Mouse (Mus musculus) cerebellum, adult 9-11 months (tissue): ENCODE data around the gene C8b.

Source experiments
- DNase-seq: peaks from one replicate; pipeline ENCODE4 v3.0.0; 2022

C8b gene

DNA sequence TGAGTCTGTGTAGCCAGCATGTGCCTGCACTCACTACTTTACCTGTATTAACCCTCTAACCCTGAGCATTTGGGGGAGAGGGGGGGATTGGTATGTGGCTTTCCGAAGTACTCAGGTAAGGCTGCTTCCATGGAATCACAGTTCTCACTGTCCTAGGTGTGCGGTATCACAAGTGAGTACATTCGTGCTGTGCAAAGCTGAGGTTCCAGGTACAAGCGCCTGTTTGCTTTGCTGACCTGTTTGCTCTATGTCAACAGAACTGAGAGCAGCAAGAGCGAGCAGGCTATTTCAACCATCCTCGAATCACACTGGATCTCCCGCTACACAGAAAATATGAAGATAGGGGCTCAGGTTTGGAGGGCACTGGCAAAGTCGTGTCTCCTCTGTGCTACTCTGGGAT is at the start of gene C8b:
C8b (plus strand) TSS at position 253 of the 400 bp plus-strand sequence.
- DNase-seq, result no peak

DNA sequence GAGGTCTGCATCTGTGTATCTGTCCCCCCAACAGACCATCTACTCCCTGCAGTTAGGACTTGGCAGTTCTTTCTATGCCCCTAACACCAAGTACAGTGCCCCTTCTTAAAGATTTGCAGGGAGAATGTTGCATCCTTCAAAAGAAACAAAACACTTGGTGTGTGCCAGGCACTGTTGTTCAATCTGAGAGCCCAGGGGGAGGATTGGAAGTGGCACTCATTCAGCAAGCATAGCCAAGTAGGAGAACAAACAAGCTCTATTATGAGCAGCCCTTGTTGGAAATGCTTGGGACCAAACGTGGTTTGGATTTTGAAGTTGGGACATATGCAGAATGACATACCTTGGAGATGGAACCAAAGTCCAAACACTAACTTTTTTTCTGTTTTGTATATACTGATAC is 49.6 kb upstream of the C8b start:
- no peak for DNase-seq

DNA sequence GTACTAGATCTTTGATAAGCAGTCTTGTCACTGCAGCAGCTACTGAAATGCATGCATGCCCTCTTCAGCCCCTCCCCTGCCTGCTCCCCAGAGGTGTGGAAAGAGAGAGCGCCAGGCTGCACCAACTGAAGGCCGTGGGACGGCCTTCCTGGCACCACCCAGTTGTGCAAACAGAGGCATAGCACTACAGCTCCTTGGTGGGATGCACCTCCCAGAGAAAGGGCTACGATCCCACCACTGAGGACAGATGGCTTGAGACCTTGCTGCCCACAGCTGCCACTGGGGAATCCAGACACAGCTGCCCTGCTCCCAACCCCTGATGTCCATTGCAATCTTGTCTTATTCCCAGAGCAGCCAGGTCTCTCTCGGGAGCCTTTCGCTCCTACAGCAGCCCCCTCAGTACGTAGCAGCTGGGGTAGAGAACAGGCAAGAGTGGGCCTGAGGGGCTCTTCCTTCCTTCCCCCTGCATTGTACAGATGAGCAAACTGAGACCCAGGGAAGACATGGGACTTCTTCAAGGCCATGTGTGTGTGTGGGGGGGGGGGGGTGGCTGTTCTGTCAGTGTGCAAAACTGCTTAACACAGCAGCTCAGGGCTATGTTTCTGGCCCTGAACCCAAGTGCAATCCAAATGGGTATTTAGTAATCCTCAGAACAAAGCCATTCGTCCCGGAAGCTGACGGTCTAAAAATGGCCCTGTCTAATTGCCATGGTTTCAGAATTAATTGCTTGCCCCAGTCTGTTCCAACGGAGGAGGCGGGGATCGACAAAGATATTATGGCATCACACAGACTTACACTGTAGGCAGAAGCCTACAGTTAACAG is 46.9 kb upstream of the C8b start:
- no peak for DNase-seq

DNA sequence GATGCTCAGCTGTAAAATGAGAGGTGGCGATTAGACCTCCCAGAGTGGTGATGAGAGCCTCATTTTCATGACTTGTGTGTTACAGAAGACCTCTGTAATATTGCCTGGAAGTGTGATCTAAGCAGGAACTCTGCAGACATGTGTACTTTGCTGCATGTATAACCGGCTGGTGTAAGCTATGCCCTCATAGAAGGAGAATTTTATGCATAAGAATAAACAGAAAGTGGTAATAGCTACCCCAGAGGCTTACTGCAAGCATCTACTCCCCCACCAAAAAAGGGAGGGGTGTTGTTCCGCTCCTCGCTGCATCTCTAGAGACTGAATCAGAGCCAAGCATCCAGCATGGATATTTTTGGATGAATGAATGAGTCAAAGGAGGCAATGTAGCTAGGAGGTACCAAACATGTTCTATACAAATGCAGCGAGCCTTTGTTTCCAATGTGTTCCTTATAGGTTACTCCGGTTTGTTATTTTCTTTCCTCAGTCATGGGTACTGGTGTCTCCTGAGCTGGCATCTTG is 42.5 kb upstream of the C8b start:
- DNase-seq, result no peak

DNA sequence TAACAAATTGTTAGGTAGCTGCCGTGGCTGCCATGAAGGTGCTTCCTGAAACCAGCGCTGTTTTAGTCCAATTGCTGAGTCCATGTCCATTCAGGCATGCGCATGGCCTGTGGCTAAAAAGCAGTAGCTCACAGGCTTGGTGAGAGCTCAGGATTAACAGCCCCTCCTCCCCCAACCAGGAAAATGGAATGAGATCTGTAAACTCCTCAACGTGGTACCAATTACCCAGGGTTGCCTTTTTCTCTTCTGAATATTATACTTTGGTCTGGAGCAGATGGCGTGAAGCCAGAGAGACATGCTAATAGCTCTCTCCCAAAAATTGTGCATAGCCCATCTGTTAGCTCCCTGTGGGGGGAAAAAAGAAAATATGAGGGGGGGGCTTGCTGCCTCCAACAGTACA is 41.9 kb upstream of the C8b start:
- DNase-seq, result no peak

DNA sequence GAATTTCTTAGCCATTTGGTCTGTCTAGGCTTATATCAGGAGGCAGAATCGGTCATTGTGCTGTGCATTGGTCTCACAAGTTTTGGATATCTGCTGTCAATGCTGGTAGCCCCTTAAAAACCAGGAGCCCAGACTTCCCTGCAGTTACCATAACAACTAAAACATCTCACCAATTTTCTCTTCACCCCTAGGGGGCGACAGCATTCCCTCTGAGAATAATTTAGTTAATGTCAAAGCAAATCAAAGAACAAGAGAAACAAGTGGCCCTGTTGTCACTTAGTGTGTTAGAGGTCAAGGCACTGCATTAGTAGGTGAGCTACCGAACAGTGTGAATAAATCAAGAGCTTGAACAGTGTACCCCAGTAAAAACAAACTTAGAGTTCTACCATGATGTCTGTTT is 40.4 kb upstream of the C8b start:
- no peak for DNase-seq

DNA sequence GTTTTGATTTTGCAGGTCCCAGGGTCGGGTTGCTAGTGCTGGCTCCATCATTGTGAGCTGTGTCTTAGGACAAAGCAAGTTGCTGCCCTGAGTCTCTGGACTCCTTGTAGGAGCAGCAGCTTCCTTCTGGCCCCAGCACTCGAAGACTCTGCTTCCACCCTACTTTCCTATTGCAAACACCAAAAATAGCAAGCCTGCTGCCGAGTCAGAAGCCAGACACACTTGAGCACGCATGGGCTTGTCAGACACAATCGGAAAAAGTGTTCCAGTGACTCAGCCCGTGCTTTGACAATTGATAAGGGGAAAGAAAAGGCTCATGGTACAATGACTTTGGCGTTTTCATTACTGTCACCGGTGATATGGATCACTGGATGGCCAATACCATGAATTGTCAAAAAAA is 36.9 kb upstream of the C8b start:
- DNase-seq, result no peak

DNA sequence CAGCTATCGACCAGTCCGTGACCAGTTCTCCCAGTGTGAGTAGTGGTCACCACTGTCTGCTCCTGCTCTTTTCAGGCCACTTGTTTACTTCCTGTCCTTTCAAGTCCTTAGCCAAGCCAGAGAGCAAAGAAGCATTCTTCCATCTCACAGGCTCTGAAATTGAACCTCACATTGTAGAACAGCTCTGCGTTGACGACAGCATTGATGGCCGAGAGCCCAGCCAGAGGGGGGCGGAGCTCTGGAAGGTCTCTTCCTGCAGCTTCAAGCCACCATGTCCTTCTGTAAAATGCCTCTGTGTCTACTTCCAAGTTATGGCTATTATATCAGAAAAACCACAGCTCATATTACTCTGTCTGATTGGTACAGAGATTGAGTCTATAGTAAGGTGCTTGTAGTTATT is 19.6 kb upstream of the C8b start:
- DNase-seq, result no peak

DNA sequence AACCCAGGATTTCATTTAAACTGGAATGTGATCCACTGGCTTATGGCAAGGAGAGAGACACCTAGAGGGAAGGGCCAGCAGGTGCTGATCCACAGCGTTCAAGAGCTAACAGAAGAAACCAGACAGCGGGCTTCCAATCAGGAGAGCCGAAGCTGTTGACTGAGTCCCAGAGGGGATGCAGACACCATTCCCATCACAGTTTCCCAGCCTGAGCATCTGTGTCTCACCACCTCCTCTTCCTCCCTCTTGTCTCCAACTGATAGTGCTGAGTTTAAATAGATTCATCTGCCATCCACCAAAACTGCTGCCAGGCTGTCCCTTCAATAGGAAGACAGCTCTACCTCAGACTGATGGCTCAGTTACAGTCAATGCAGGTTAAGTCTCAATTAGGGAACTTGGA is 12.0 kb upstream of the C8b start:
- DNase-seq, result no peak

DNA sequence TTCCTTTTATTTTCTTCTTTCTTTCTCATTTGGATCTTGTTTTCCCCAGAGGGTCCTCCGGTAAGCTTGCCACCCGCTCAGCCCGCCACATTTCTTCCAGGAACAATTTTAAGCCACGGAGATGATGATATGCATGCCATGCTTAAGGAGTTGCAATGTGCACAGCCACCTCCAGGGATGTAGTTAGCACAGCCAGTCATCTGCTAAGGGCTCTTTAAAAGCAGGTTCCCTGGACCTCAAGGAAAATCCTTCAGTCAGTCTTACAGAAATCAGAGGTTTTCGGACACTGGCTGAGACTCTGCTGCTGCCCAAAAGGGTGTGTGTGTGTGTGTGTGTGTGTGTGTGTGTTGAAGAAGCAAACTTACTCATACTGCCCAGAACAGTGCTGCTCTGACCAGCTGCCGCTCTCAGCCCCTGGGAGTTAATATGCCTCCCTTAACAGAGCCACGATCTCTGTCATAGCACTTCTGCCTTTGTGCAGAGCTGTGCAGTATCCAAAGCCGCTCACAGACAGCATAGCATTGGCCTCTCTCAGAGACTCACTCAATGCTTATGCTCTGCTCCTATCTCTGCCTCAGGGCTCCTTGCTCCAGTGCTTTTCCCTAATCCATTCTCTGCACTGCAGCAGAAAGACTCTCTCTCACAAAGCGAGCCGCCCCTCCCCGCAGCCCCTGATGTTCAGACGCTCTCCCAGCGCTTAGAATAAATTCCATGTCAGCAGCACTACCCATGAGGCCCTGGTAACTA is 5.1 kb upstream of the C8b start:
- no peak for DNase-seq

DNA sequence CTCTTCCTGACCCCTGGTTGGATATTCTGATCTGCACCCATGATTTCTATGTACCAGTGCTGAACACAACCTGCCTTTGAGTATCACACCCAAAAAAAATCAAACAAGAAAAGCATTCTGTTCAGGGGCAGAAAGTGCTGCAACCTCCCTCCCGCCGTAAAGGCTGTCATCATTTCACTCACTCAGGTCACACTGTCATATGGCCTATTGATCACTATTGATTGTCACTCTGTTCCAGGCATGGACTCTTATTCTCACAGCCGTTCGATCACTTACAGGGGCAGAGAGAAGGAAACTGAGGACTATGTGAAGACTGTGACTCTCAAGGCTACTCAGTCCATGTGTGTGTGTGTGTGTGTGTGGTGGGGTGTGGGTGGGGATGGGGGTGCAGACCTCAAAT is 2.1 kb downstream of the C8b start:
- no peak for DNase-seq

DNA sequence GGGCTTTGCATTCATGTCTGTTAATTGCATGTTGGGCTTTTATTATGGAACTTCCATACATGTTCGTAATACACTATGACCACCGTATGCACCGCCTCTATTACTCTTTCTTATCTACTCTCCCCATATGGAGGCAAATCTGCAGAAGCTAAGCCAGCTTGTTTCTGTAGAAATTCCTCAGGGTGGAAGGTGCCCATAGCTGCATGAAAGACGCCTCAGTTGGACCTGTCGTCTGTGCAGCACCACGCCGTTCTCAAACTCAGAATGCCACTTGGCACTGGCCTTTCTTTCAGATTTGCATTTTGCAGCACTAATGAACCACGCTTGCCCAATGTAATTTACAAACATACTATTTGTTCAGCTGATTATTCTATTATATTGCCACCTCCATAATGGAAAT is 3.5 kb downstream of the C8b start:
- no peak for DNase-seq

DNA sequence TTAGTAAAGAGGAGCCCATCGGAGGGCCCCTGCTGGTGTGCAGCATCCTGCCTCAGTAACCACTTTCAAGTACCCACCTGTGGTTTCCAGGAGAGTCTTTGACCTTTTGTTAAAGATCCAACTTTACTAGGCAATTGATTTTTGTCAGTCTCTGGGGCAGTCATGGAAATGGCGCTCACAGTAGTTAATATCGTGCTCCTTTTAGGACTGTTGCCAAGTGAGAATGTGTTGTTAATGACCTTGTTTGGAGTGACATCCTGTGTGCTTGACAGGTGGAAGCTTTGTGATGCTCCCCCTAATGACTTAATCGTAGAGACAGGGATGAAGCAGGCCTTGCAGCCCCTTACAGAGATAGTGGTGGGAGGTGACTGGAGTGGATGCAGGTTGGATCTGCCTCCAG is 4.2 kb downstream of the C8b start:
- no peak for DNase-seq

DNA sequence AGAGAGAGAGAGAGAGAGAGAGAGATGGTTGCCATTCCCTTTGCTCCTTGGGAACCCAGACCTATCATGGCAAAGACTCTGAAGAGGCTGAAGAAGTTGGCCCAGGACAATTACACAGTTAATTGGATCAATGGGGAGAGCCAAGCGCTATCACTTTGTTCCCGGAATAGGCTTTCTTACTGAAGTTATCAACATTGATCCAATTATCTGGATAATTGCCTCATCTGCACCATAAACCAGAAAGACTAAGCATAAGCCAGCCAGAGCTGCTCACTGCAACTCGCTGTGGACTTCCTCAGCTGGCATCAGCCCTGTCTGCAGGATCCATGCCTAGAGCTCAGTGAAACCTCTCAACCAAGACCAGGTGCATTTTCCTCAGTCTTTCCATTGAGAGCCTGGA is 9.5 kb downstream of the C8b start:
- no peak for DNase-seq

DNA sequence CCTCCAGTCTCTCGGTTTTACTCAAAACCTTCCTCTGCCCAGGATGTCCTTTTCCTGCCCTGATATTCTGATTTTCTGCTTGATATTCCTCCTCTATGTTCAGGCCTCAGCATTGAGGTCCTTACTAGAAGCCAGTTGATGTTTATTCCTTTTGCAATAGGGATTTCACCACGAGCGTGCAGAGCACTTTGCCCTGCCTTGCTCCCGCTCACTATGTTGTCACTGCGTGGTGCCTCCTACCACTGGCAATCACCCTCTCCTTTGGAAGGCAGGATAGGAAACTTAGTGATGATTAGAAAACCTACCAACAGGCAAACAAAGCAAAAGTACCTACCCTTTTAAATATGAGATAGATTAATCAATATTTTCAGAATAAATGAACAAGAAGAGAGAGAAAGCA is 13.3 kb downstream of the C8b start:
- DNase-seq, result no peak

DNA sequence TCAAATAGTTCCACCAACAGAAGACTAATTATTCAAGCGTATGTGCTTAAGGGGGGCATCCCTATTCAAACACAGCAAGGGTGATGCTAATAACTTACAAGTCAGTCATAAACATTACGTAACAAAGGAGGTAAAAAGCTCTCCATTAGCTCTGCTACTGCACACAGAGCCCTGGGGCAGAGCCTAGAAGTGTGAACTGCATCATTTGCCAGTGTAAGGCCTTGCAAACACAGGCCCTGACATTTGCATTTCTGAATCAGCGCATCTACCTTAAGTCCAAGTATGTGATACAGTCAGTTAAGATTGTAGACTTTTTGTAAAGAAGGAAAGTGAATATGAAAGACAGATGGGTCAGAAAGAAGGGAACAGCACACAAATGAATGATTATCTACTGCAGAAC is 15.3 kb downstream of the C8b start:
- no peak for DNase-seq

DNA sequence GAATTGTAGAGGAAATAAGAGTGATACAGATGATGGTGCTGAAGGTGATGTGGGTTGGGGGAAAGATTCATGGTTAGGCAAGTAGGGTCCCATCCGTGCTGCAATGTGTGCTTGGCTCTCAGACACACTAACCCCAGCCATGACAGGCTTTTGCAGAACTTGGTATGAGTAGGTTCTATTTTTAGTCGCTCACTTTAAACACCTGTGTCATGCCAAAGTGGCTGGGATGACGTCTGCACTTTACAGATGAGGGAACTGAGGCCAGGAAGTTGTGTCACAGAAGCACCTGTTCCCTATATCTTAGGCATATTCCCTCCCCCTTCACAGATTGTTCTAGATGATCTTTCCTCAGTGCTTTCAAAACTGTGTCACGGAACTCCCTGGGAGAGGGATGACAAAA is 16.2 kb downstream of the C8b start:
- DNase-seq, result no peak

DNA sequence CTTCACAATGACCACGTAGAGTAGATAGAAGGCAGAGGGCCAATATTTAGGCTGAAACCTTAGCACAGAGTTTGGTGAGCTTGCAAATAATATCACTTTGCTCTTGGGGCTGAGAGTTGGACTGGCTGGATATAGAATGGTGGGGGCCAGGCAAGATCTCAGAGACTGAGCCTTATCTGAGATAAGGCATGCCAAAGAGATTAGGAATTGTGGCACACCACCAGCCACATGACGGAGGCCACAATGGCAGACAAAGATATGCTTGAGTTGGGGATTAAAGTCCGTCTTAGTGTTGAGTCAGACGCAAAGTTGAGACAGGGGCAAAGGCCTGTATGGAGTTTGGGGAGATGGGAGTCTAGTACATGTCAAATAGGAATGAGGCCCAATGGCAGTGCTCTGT is 26.0 kb downstream of the C8b start:
- DNase-seq, result no peak

DNA sequence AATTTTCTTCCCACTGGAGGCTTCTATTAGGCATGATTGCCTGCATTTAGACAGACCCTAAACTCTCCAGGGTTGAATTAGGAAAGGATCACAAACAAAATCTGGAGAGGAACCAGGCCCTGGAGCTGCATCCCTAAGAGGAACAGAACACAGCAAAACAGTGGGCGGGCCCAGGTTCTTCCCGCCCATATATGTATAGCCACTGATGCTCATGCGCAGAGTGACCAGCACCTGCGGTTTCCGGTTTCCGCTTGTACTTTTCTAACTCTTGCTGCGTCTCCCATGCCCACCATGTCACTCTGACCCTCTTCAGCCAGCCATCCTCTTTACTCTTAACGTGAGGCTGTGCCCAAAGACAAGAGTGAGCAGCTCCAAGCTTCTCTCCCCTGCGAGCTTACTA is 32.8 kb downstream of the C8b start:
- DNase-seq, result no peak

DNA sequence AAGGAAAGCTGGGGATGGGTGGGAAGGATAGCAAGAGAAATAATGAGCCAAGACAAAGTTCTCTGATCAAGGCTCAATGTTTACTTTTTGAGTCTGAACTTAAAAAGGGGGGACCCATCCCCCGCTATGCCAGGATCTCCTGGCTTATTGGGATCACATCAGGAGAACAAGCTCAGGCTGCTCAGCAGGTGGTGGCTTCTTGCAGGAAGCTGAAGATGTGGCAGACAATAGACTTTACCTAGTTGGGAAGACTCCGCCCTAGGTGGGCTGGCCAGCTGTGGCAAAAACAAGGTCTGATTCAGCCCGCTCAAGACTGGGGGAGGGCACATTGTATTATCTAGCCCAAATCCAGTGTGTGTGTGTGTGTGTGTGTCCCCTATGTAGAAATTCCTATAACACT is 35.5 kb downstream of the C8b start:
- no peak for DNase-seq

DNA sequence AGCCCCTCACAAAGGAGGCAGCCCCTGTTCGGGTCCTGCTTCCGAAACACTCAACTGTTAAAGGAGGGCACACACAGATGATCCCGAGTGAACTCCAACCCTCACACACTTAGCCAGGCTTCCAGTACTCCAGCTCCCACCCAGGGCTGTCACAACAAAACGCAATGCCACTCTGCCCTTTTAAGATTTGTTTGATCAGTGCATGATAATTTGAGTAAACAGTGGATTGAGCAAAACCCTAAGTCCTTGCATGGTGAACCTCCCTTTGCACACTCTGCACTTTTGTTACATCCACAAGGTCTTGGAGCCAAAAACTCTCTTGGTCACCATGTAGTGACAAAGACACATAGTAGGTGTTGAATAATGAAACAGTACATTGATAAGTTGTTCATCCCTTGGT is 38.0 kb downstream of the C8b start:
- no peak for DNase-seq

DNA sequence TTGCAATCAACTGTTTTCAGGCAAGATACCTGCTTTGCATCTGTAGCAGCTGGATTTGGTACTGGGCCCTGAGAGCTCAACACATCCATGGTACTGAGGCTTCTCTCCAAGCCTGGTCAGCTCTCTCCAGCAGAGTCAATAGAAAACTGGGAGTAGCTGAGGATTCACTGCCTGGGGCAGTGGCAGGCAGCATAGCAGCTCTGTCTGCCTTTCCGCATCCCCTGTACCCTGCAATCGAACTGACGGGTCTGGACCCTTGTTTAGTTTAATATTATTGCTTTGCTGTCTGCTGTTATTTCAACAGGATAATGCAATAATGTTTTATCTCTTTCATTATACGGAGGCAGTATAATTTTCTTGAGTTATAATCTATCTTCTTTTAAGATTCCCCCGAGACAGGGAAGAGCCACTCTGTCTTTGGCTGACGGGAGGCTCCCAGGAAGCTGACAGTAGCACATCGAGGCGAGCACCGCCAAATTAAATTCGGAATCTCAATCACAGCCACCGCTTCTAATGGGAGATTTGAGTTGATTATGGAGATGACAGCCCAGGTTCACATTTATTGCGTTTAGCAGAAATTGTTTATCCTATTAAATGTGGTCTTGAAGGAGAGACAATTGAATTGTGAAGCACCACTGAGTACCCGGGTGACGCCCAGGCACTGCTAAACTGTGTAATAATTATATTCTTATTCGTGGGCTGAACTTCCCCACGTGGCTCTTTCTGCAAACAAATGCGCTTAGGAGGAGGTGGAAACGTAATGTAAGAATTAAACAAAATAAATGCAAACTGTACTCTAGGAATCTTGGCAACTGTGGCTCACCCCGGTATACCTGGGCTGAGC is 39.5 kb downstream of the C8b start:
- no peak for DNase-seq

DNA sequence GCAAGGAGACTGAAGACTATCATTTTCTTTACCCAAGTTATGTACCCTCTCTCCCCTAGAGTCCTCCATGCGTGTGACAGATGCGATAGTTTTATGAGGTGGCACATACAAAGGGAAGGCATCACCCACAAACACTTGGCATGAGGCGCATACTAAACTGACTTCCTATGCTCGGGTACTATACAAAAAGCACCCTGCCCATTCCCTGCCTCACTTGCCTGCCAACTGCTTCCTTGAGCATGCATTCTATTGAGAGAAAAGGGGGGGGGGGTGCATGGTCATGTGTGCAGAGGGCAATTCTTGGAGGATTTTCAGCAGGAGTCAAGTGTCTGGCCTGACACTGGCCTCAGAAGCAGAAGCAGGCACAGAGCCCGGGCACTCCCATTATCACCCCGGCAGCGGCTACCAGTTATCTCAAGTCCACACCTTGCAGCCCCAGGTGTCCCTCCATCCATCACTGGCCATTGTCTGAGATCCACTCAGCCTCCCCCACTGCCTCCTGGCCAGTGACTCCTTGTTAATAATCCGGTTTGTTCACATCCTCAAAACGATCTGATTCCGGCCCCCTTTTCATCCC is 44.7 kb downstream of the C8b start:
- DNase-seq, result no peak
